Mouse (Mus musculus): ENCODE measurements at regions not wholly inside any gene's neighbourhood (a gene's known extent, or its start where the extent isn't known, plus 50 kb on each side); places are given as distances from the start of the nearest gene placed in this dataset.
"Not testable (repeated sequence)": the region's sequence is repeated elsewhere in the genome, so short reads cannot be mapped to it uniquely, and the experiment has no call there.

GRCm38 (mm10) chr7:125181548-125181947 is 262.9 kb upstream of the Kdm8 start:
- no peak for DNase-seq

- DNase-seq = no peak
Measured at GRCm38 (mm10) chr7:125182266-125182665, 262.2 kb upstream of the Kdm8 start.

- not testable (repeated sequence) for DNase-seq
Measured at GRCm38 (mm10) chr7:125183011-125183410, 261.5 kb upstream of the Kdm8 start.

- no peak for DNase-seq
Measured at GRCm38 (mm10) chr7:125185037-125185679, 259.3 kb upstream of the Kdm8 start.

- DNase-seq = no peak
Measured at GRCm38 (mm10) chr7:125187011-125187740, 257.3 kb upstream of the Kdm8 start.

GRCm38 (mm10) chr7:125188986-125189385 is 255.5 kb upstream of the Kdm8 start:
- no peak for DNase-seq

GRCm38 (mm10) chr7:125190067-125190466 is 254.4 kb upstream of the Kdm8 start:
- DNase-seq = no peak

GRCm38 (mm10) chr7:125191313-125191712 is 253.2 kb upstream of the Kdm8 start:
- no peak for DNase-seq

- no peak for DNase-seq
Measured at GRCm38 (mm10) chr7:125211346-125211973, 233.0 kb upstream of the Kdm8 start.

- DNase-seq = no peak
Measured at GRCm38 (mm10) chr7:125214036-125214435, 230.4 kb upstream of the Kdm8 start.

GRCm38 (mm10) chr7:125217630-125218029 is 226.8 kb upstream of the Kdm8 start:
- no peak for DNase-seq

GRCm38 (mm10) chr7:125222684-125223083 is 221.8 kb upstream of the Kdm8 start:
- DNase-seq = no peak

- DNase-seq = no peak
Measured at GRCm38 (mm10) chr7:125234911-125235310, 209.6 kb upstream of the Kdm8 start.

GRCm38 (mm10) chr7:125237026-125237425 is 207.4 kb upstream of the Kdm8 start:
- DNase-seq = no peak

GRCm38 (mm10) chr7:125243021-125243420 is 201.5 kb upstream of the Kdm8 start:
- DNase-seq = no peak

- DNase-seq = no peak
Measured at GRCm38 (mm10) chr7:125248386-125248785, 196.1 kb upstream of the Kdm8 start.

GRCm38 (mm10) chr7:125250385-125250784 is 194.1 kb upstream of the Kdm8 start:
- no peak for DNase-seq

GRCm38 (mm10) chr7:125250970-125251585 is 193.4 kb upstream of the Kdm8 start:
- no peak for DNase-seq

GRCm38 (mm10) chr7:125254302-125254701 is 190.2 kb upstream of the Kdm8 start:
- no peak for DNase-seq

GRCm38 (mm10) chr7:125259016-125259415 is 185.5 kb upstream of the Kdm8 start:
- DNase-seq = no peak

GRCm38 (mm10) chr7:125262133-125262532 is 182.3 kb upstream of the Kdm8 start:
- no peak for DNase-seq

- DNase-seq = no peak
Measured at GRCm38 (mm10) chr7:125262672-125263365, 181.7 kb upstream of the Kdm8 start.

GRCm38 (mm10) chr7:125263756-125264155 is 180.7 kb upstream of the Kdm8 start:
- DNase-seq = no peak
